Mouse (Mus musculus) lung, adult 2 months (tissue): ENCODE measurements at regions not wholly inside any gene's neighbourhood (a gene's known extent, or its start where the extent isn't known, plus 50 kb on each side); places are given as distances from the start of the nearest gene placed in this dataset.

Experiments used
- CTCF ChIP-seq: fragments of 200-500 bp; IDR thresholded peaks from 2 replicates; pipeline ENCODE4 v1.5.1; 2011; ENCODE audit warnings: mild to moderate bottlenecking, low read length, control low read depth; ENCODE audit not compliant: insufficient read depth
- POLR2A ChIP-seq: fragments of 200-500 bp; IDR thresholded peaks from 2 replicates; pipeline ENCODE4 v1.6.1; 2011; ENCODE audit warnings: low read depth, mild to moderate bottlenecking, control low read depth, low read length, borderline replicate concordance; ENCODE audit errors: extremely low read depth

- TF ChIP-seq POLR2A (no peak), CTCF (no peak)
Observed at GRCm38 (mm10) chr2:17825271-17825670, 94.0 kb upstream of the Nebl start.
